Mouse (Mus musculus): Measurements from ENCODE around the gene Lrp10. TPM values are rescaled to one million over a fixed set of nuclear protein-coding genes. Genes with fewer than 3 reads are reported as not detected.

Gene Lrp10
- polyA plus RNA-seq, 1 experiment from 2014 or later, result 35.2 TPM

- peak overlapping the region; percentile 73; the same call in 1 of the 2 replicates for H3K4me2 ChIP-seq
- WGBS (ENCODE audit: insufficient replicate concordance), result 66% methylated on average over 1 of the region's 1 CpGs
Observed at GRCm38 (mm10) chr14:54425540-54425939, 38.4 kb upstream of the Lrp10 start.

GRCm38 (mm10) chr14:54426003-54426688 lies 37.8 kb upstream of the Lrp10 start:
- no peak for ATAC-seq (replicated peaks; ENCODE audit: insufficient number of reproducible peaks, low FRiP score, low TSS enrichment)
- Histone ChIP-seq H3K36me3 (ENCODE audit: control insufficient read depth, insufficient read depth, low read length) (no peaks in the 10 kb centered on the region), H3K27me3 (ENCODE audit: control insufficient read depth, insufficient read depth, low read length) (no peaks in the 10 kb centered on the region), H3K4me1 (ENCODE audit: control insufficient read depth, insufficient read depth, low read length) (peaks cover 25% of the 10 kb centered on the region), H3K4me3 (ENCODE audit: low read depth, low read length) (peak overlapping the region; percentile 93), H3K9ac (ENCODE audit: low read depth, low read length) (peak overlapping the region; percentile 97), H3K9me3 (replicated peaks; ENCODE audit: control insufficient read depth, low read length) (no peaks in the 10 kb centered on the region), H3K4me2 (peak overlapping the region; percentile 73), H3K27ac (ENCODE audit: low read depth, low read length) (peak overlapping the region; percentile 85)
- WGBS (ENCODE audit: insufficient replicate concordance), result 32% methylated on average over 14 of the region's 14 CpGs

More at GRCm38 (mm10) chr14:54425540-54425939, 38.4 kb upstream of the Lrp10 start:
- Histone ChIP-seq H3K27ac (ENCODE audit: low read depth, low read length) (no peak overlapping the region), H3K9me3 (replicated peaks; ENCODE audit: control insufficient read depth, low read length) (no peaks in the 10 kb centered on the region), H3K27me3 (ENCODE audit: control insufficient read depth, insufficient read depth, low read length) (no peaks in the 10 kb centered on the region), H3K36me3 (ENCODE audit: control insufficient read depth, insufficient read depth, low read length) (no peaks in the 10 kb centered on the region), H3K9ac (ENCODE audit: low read depth, low read length) (no peak overlapping the region), H3K4me1 (ENCODE audit: control insufficient read depth, insufficient read depth, low read length) (peaks cover 24% of the 10 kb centered on the region), H3K4me3 (ENCODE audit: low read depth, low read length) (peak overlapping the region; percentile 93; the same call in 1 of the 2 replicates)
- ATAC-seq (replicated peaks; ENCODE audit: insufficient number of reproducible peaks, low FRiP score, low TSS enrichment), result no peak

- Histone ChIP-seq H3K4me2 (peak within 1 kb of the TSS; percentile 73), H3K27me3 (ENCODE audit: control insufficient read depth, insufficient read depth, low read length) (no peaks in the 10 kb centered on the region), H3K4me3 (ENCODE audit: low read depth, low read length) (peak within 1 kb of the TSS; percentile 93), H3K9me3 (replicated peaks; ENCODE audit: control insufficient read depth, low read length) (no peaks in the 10 kb centered on the region), H3K36me3 (ENCODE audit: control insufficient read depth, insufficient read depth, low read length) (no peaks in the 10 kb centered on the region), H3K4me1 (ENCODE audit: control insufficient read depth, insufficient read depth, low read length) (peaks cover 25% of the 10 kb centered on the region), H3K27ac (ENCODE audit: low read depth, low read length) (peak within 1 kb of the TSS; percentile 85), H3K9ac (ENCODE audit: low read depth, low read length) (peak within 1 kb of the TSS; percentile 97)
- WGBS (ENCODE audit: insufficient replicate concordance), result 1% methylated on average over 48 of the region's 48 CpGs
- ATAC-seq (replicated peaks; ENCODE audit: insufficient number of reproducible peaks, low FRiP score, low TSS enrichment), result peak; percentile 57
Observed at GRCm38 (mm10) chr14:54426689-54427398, 37.1 kb upstream of the Lrp10 start, which contains the start of gene Mrpl52. Gene Mrpl52 (plus strand): TSS chr14:54426909.

- 84% methylated on average over 7 of the region's 7 CpGs for WGBS (ENCODE audit: insufficient replicate concordance)
- Histone ChIP-seq H3K9ac (ENCODE audit: low read depth, low read length) (no peak overlapping the region), H3K4me3 (ENCODE audit: low read depth, low read length) (peak overlapping the region; percentile 93), H3K27me3 (ENCODE audit: control insufficient read depth, insufficient read depth, low read length) (no peaks in the 10 kb centered on the region), H3K36me3 (ENCODE audit: control insufficient read depth, insufficient read depth, low read length) (no peaks in the 10 kb centered on the region), H3K9me3 (replicated peaks; ENCODE audit: control insufficient read depth, low read length) (no peaks in the 10 kb centered on the region), H3K4me2 (peak overlapping the region; percentile 73), H3K4me1 (ENCODE audit: control insufficient read depth, insufficient read depth, low read length) (peaks cover 25% of the 10 kb centered on the region), H3K27ac (ENCODE audit: low read depth, low read length) (no peak overlapping the region)
- ATAC-seq (replicated peaks; ENCODE audit: insufficient number of reproducible peaks, low FRiP score, low TSS enrichment), result no peak
Observed at GRCm38 (mm10) chr14:54427696-54428095, 36.2 kb upstream of the Lrp10 start.

GRCm38 (mm10) chr14:54428421-54428820 lies 35.5 kb upstream of the Lrp10 start:
- peaks cover 32% of the 10 kb centered on the region for H3K4me1 ChIP-seq (ENCODE audit: control insufficient read depth, insufficient read depth, low read length)
- ATAC-seq (replicated peaks; ENCODE audit: insufficient number of reproducible peaks, low FRiP score, low TSS enrichment), result no peak
- no peak overlapping the region for H3K9ac ChIP-seq (ENCODE audit: low read depth, low read length)
- H3K9me3 ChIP-seq (replicated peaks; ENCODE audit: control insufficient read depth, low read length), result no peaks in the 10 kb centered on the region
- H3K4me2 ChIP-seq, result no peak overlapping the region
- WGBS (ENCODE audit: insufficient replicate concordance), result 86% methylated on average over 5 of the region's 5 CpGs
- no peaks in the 10 kb centered on the region for H3K27me3 ChIP-seq (ENCODE audit: control insufficient read depth, insufficient read depth, low read length)
- no peak overlapping the region for H3K27ac ChIP-seq (ENCODE audit: low read depth, low read length)
- H3K4me3 ChIP-seq (ENCODE audit: low read depth, low read length), result no peak overlapping the region
- H3K36me3 ChIP-seq (ENCODE audit: control insufficient read depth, insufficient read depth, low read length), result no peaks in the 10 kb centered on the region

- peak overlapping the region; percentile 82 for H3K4me3 ChIP-seq (ENCODE audit: low read depth, low read length)
- no peaks in the 10 kb centered on the region for H3K27me3 ChIP-seq (ENCODE audit: control insufficient read depth, insufficient read depth, low read length)
- ATAC-seq (replicated peaks; ENCODE audit: insufficient number of reproducible peaks, low FRiP score, low TSS enrichment), result no peak
- H3K9ac ChIP-seq (ENCODE audit: low read depth, low read length), result peak overlapping the region; percentile 99; the same call in 1 of the 2 replicates
- no peaks in the 10 kb centered on the region for H3K9me3 ChIP-seq (replicated peaks; ENCODE audit: control insufficient read depth, low read length)
- no peaks in the 10 kb centered on the region for H3K36me3 ChIP-seq (ENCODE audit: control insufficient read depth, insufficient read depth, low read length)
- H3K27ac ChIP-seq (ENCODE audit: low read depth, low read length), result peak overlapping the region; percentile 96
- peak overlapping the region; percentile 83 for H3K4me2 ChIP-seq
- peaks cover 43% of the 10 kb centered on the region for H3K4me1 ChIP-seq (ENCODE audit: control insufficient read depth, insufficient read depth, low read length)
- WGBS (ENCODE audit: insufficient replicate concordance), result 47% methylated on average over 7 of the region's 7 CpGs
Observed at GRCm38 (mm10) chr14:54429332-54430093, 34.4 kb upstream of the Lrp10 start.

GRCm38 (mm10) chr14:54430406-54431145 lies 33.4 kb upstream of the Lrp10 start:
- ATAC-seq (replicated peaks; ENCODE audit: insufficient number of reproducible peaks, low FRiP score, low TSS enrichment), result no peak
- WGBS (ENCODE audit: insufficient replicate concordance), result 3% methylated on average over 18 of the region's 18 CpGs
- Histone ChIP-seq H3K9me3 (replicated peaks; ENCODE audit: control insufficient read depth, low read length) (no peaks in the 10 kb centered on the region), H3K27me3 (ENCODE audit: control insufficient read depth, insufficient read depth, low read length) (no peaks in the 10 kb centered on the region), H3K9ac (ENCODE audit: low read depth, low read length) (peak overlapping the region; percentile 99), H3K4me2 (peak overlapping the region; percentile 83), H3K36me3 (ENCODE audit: control insufficient read depth, insufficient read depth, low read length) (0 out of 2 replicates have a peak, but pooled peaks cover under 1% of the 10 kb centered on the region), H3K27ac (ENCODE audit: low read depth, low read length) (peak overlapping the region; percentile 96), H3K4me3 (ENCODE audit: low read depth, low read length) (peak overlapping the region; percentile 82), H3K4me1 (ENCODE audit: control insufficient read depth, insufficient read depth, low read length) (peaks cover 44% of the 10 kb centered on the region)

Data from heart, embryonic 11.5 days (tissue).